Mouse (Mus musculus) spleen, postnatal 4 days (tissue): Measurements from ENCODE around the gene Vmn1r3.
"Not testable (repeated sequence)": the region's sequence is repeated elsewhere in the genome, so short reads cannot be mapped to it uniquely, and the experiment has no call there.

Experiments used
- DNase-seq, 2 experiments: peaks; one replicate each; pipeline ENCODE4 v3.0.0; 2022; ENCODE audit warnings: low spot score in 2 of 2

The Vmn1r3 gene

GRCm38 (mm10) chr4:3185258-3185657 lies at the start of gene Vmn1r3:
Gene Vmn1r3, minus strand, starts transcription at chr4:3185358.
- not testable (repeated sequence) for DNase-seq

- no peak for DNase-seq
These were observed 46.9 kb upstream of the Vmn1r3 start for GRCm38 (mm10) chr4:3232053-3232452.

GRCm38 (mm10) chr4:3230908-3231684 lies 45.9 kb upstream of the Vmn1r3 start:
- peak; percentile 44 to 73 for DNase-seq

- DNase-seq, result peak; percentile 49 to 81
These were observed 44.4 kb upstream of the Vmn1r3 start for GRCm38 (mm10) chr4:3229532-3229931.

- DNase-seq, result peak; percentile 27 to 76
These were observed 43.3 kb upstream of the Vmn1r3 start for GRCm38 (mm10) chr4:3228476-3228875.

GRCm38 (mm10) chr4:3227751-3228150 lies 42.6 kb upstream of the Vmn1r3 start:
- DNase-seq, result no peak

GRCm38 (mm10) chr4:3226488-3226887 lies 41.3 kb upstream of the Vmn1r3 start:
- no peak for DNase-seq

GRCm38 (mm10) chr4:3225416-3225815 lies 40.3 kb upstream of the Vmn1r3 start:
- DNase-seq, result not testable (repeated sequence)

- DNase-seq, result not testable (repeated sequence)
These were observed 39.7 kb upstream of the Vmn1r3 start for GRCm38 (mm10) chr4:3224848-3225247.

- DNase-seq, result not testable (repeated sequence)
These were observed 38.5 kb upstream of the Vmn1r3 start for GRCm38 (mm10) chr4:3223483-3224209.

GRCm38 (mm10) chr4:3216382-3216781 lies 31.2 kb upstream of the Vmn1r3 start:
- not testable (repeated sequence) for DNase-seq

- DNase-seq, result not testable (repeated sequence)
These were observed 28.2 kb upstream of the Vmn1r3 start for GRCm38 (mm10) chr4:3213349-3213748.

GRCm38 (mm10) chr4:3209643-3210217 lies 24.6 kb upstream of the Vmn1r3 start:
- DNase-seq, result not testable (repeated sequence)

GRCm38 (mm10) chr4:3176746-3177490 lies 8.2 kb downstream of the Vmn1r3 start:
- DNase-seq, result peak; percentile 48 to 66

GRCm38 (mm10) chr4:3176195-3176594 lies 9.0 kb downstream of the Vmn1r3 start:
- peak in 1 of 2 experiments; percentile 56 for DNase-seq

- DNase-seq, result peak in 1 of 2 experiments; percentile 57
These were observed 9.4 kb downstream of the Vmn1r3 start for GRCm38 (mm10) chr4:3175756-3176155.

GRCm38 (mm10) chr4:3174586-3174985 lies 10.6 kb downstream of the Vmn1r3 start:
- peak in 1 of 2 experiments; percentile 62 for DNase-seq

GRCm38 (mm10) chr4:3167020-3167419 lies 18.1 kb downstream of the Vmn1r3 start, which contains the start of gene Vmn1r2:
Gene Vmn1r2, plus strand, starts transcription at chr4:3167320.
- DNase-seq, result not testable (repeated sequence)

GRCm38 (mm10) chr4:3165046-3165445 lies 20.1 kb downstream of the Vmn1r3 start:
- peak; percentile 35 to 73 for DNase-seq

- peak in 1 of 2 experiments; percentile 55 for DNase-seq
These were observed 20.7 kb downstream of the Vmn1r3 start for GRCm38 (mm10) chr4:3164429-3164828.

GRCm38 (mm10) chr4:3153320-3153719 lies 31.8 kb downstream of the Vmn1r3 start:
- DNase-seq, result not testable (repeated sequence)
